Mouse (Mus musculus): ENCODE data around the gene Plppr3. TPM values are rescaled to one million over a fixed set of nuclear protein-coding genes. Genes with fewer than 3 reads are reported as not detected.

The Plppr3 gene
- polyA plus RNA-seq (2012; rRNA removed; ENCODE audit: low replicate concordance), result 6.1 and 11.4 TPM in 2 replicates

DNA sequence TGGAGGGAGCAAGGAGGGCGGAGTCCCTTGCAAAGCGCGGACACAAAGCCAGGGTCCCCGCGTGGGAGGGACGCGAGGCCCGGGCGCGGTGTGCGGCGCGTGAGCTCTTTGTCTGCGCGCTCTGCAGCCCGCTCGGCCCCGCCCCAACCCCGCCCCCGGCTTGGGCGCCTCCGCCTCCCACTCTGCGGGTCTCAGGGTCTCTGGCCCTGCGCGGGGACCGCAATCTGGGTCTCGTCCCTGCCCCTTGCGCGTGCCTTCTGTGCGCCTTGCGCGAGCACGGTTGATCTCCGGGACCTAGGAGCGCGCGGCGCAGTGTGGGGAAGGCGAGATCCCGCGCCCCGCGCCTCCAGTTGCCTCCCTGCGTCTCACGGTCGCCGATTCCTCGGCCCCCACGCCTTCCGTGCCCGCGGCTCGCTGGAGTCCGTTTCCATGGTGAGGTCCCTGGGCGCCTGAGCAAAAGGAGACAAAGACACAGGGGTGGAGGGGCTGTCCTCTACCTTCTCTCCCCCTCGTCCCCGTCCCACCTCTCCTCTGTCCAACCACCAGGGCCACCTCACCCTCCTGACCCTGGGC, at the start of gene Plppr3, which contains the start of gene Prtn3:
Gene Plppr3 (minus strand): TSS at position 345 of the 573 bp plus-strand sequence.
Gene Prtn3 (plus strand): TSS at position 187 of the 573 bp plus-strand sequence.

DNA sequence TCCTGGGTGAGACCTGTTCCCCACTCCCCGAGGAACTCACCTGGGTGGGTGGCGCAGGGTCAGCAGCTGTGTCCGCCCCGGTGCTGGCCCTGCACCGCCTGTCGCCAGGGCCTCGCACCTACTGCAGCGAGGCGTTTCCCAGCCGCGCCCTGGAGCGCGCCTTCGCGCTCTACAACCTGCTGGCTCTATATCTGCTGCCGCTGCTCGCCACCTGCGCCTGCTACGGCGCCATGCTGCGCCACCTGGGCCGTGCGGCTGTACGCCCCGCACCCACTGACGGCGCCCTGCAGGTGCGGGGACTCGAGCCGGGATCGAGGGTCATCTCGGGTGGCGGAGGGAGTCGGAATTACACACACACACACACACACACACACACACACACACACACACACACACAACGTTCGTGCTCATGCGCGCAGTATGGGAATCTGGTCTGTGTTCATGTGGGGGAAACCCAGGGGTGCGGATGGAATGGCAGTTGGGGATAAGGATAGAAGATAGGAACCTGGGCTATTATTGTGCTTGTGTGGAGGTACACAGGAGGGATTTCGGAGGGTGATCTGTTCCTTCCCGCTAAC, 46.6 kb upstream of the Plppr3 start, which contains the start of gene R3hdm4:
Gene R3hdm4 (minus strand): TSS at position 251 of the 578 bp plus-strand sequence.

DNA sequence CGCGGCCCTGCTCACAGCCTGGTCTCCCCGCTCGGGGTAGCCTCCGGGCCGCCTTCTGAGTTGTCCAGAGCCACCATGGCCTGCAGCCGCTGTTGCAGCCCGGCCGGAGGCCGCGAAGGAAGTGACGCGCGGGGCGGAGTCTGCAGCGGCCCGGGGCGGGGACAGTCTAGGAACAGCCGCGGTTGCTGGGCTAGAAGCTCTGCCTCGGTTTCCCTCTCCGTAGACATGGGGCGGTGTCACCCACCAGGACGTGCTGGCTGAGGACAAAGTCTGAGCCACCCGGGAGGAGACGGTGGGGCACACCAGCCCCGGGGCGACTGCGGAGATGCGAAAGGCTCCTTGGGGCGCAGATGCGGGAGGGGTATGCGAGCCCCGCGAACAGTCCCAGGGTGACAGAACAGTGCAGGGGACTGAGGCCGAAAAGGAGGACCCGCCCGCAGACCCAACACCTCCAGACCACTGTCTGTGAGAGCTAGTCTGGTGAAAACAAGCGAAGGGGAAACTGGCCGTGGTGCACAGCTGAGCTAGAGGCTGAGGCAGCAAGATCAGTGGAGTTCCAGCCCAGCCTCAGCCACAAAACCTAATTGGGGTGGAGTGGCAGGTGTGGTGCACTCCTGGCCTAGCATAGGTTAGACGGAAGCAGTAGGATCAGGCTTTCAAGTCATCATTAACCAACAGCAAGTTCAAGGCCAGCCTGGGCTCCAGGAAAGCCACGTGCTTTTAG, 42.5 kb upstream of the Plppr3 start, which contains the start of gene Kiss1r:
Gene Kiss1r (plus strand): TSS at position 164 of the 724 bp plus-strand sequence.

DNA sequence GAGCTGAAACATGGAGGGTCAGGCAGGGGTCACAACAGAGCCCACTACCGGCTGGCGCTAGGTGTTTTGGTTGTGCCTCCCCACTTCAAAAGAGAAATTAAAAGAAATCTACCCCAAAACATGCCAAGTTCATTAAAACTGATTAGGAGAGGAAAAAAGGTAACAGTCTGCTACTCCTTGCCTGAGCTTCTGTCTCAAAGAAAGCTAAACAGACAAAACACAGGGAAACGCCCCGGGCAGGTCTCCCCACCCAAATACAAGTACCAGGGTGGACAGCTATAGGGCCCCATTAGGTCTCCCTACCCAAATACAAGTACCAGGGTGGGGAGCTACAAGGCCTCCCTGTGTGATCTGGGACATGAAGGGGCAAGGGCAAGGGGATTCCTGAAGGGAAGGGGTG, 36.1 kb upstream of the Plppr3 start, which contains the start of gene Gm26602:
Gene Gm26602 (plus strand): TSS at position 301 of the 400 bp plus-strand sequence.

DNA sequence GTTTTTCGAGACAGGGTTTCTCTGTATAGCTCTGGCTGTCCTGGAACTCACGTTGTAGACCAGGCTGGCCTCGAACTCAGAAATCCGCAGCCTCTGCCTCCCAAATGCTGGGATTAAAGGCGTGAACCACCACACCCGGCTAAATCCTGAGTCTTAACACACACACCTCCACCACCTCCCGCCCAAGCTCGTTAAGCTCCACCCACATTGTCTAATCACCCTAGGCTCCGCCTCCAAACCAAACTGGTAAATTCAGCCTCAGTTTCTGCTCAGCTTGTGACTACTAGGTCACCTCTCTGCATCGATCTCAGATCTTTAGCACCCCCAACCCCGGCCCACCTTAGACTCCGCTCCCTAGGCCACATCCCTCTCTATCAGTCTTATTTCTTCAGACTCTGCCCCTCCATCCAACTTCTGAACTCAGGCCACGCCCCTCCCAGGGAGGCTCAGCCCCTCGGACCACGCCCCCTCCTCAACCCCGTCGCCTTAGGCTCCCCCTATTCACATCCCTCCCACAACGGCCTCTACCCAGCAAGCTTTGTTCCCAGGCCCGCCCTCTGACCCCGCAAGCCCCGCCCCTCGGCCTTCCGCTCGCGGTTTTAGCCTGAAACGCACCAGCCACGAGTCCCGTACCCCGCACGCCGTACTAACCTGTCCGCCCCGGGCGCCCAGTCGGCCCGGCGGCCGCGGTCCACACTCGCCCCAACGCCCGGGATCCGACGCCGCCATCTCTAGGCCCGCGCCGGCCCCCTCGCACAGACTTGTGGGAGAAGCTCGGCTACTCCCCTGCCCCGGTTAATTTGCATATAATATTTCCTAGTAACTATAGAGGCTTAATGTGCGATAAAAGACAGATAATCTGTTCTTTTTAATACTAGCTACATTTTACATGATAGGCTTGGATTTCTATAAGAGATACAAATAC, 34.0 kb upstream of the Plppr3 start, which contains the start of gene Med16:
Gene Med16 (minus strand): TSS at position 757 of the 925 bp plus-strand sequence.

DNA sequence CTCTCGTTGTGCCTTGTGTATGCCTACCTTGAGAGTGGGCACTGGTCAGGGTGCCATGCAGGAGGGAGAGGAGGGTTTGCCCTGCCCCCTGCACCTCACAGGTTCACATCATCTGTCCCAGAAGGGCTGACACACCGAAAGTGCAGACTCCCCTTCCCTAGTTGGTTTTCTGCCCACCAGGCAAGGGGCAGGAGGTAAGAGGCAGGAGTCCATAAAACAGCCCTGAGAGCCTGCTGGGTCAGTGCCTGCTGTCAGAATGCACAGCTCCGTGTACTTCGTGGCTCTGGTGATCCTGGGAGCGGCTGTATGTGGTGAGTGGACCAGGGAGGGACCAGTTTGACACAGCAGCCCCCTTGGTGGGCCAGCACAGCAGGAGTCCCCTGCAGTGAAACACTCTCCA, 16.2 kb upstream of the Plppr3 start, which contains the start of gene Cfd:
Gene Cfd (plus strand): TSS at position 184 of the 400 bp plus-strand sequence.

DNA sequence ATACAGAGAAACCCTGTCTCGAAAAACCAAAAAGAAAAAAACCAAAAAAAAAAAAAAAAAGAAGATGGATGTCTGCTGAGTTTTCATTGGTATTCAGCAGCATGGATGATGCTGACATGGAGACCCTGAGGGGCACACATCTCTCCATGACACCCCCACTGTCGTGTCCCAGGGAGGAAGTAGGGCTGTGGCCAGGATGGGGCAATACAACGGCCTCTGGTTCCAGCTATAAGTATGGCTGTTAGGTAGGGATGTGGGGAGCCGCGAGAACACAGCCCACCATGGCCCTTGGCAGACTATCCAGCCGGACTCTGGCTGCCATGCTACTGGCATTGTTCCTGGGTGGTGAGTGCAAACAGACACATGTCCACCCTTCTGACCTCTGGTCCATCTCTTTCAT, 11.6 kb upstream of the Plppr3 start, which contains the start of gene Elane:
Gene Elane (plus strand): TSS at position 194 of the 400 bp plus-strand sequence.

DNA sequence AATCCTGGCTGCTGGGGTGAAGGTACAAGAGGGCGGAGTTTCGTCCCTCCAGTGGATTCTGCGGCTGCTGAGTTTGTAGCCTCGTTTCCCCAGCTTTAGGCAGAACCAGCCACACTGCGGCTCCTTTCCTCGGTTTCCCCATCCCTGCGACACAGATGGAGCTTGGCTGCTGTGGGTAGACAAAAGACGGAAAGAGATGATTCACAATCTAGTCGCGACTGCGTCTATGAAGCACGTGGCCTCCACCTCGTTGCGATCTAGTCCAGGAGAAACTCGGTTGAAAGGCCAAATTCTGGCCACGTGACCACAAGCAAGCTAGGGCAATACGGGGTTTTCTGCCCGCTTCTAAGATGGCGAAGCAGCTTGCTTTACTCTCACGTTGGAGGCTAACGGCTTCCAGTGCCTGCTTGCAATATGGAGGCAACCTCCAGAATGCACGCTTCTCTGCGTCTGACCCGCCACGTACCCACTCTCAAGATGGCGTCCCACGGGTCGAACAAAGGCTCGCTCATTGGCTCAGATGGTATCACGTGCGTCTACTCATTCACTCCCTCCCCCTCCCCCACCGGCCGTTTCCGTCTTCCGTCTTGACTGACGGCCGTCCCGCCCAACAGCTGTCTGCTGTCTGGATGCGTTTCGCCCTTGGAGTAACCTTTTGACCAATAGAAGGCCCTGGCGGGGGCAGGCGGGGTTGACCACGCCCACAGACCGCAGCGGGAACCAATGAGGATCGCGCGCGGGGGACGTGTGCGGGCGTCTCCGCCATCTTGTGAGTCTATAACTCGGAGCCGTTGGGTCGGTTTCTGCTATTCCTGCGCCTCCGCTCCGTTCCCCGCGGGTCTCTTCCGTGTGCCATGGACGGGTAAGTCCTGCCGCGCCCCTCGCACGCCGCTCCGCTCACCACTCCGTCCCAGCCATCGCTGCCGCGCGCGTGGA, 20.3 kb downstream of the Plppr3 start, which contains the start of gene Ptbp1:
Gene Ptbp1 (plus strand): TSS at position 568 of the 936 bp plus-strand sequence.

DNA sequence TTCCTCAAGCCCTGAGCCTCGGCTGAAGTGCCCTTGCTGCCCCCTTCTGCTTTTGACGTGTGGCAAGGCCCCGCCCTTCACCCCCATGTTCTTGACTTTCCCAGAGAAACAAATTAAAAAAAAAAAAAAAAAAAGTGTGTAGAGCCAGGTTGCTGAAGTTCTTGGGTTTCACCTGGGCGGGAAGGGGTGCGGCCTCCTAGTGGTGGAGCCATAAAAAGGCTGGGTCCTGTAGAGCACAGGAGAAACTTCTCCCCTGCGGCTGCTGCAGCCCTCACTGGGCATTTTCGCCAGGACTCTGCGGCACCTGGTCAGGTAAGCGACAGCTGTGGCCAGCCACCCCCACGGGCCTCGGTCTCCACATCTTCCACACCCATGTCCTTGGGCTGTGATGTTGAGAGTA, 53.7 kb downstream of the Plppr3 start, which contains the start of gene Misp:
Gene Misp (plus strand): TSS at position 208 of the 400 bp plus-strand sequence.

Other genes with a start within 250 kb of the Plppr3 start
- 1.3 and 2.5 TPM in 2 replicates for gene Shc2, start 236.7 kb downstream of the Plppr3 start, polyA plus RNA-seq (2012; rRNA removed; ENCODE audit: low replicate concordance)
- gene Odf3l2, start 228.9 kb downstream of the Plppr3 start, polyA plus RNA-seq (2012; rRNA removed; ENCODE audit: low replicate concordance), result not detected in 2 replicates
- 6.5 and 9.9 TPM in 2 replicates for gene Madcam1, start 210.1 kb downstream of the Plppr3 start, polyA plus RNA-seq (2012; rRNA removed; ENCODE audit: low replicate concordance)
- 80.2 and 108 TPM in 2 replicates for gene Tpgs1, start 205.3 kb downstream of the Plppr3 start, polyA plus RNA-seq (2012; rRNA removed; ENCODE audit: low replicate concordance)
- gene Cdc34, start 192.4 kb downstream of the Plppr3 start, polyA plus RNA-seq (2012; rRNA removed; ENCODE audit: low replicate concordance), result 199 and 293 TPM in 2 replicates
- gene Gzmm, start 185.6 kb downstream of the Plppr3 start, polyA plus RNA-seq (2012; rRNA removed; ENCODE audit: low replicate concordance), result 0.37 TPM in 1 of 2 replicates, not detected in the other
- gene Bsg, start 170.1 kb downstream of the Plppr3 start, polyA plus RNA-seq (2012; rRNA removed; ENCODE audit: low replicate concordance), result 528 and 1,060 TPM in 2 replicates
- 8.5 and 24.2 TPM in 2 replicates for gene Hcn2, start 158.0 kb downstream of the Plppr3 start, polyA plus RNA-seq (2012; rRNA removed; ENCODE audit: low replicate concordance)
- gene Polrmt, start 128.1 kb downstream of the Plppr3 start, polyA plus RNA-seq (2012; rRNA removed; ENCODE audit: low replicate concordance), result 47.7 and 62.9 TPM in 2 replicates
- gene Fgf22, start 119.6 kb downstream of the Plppr3 start, polyA plus RNA-seq (2012; rRNA removed; ENCODE audit: low replicate concordance), result not detected in 2 replicates
- 161 and 229 TPM in 2 replicates for gene Rnf126, start 107.7 kb downstream of the Plppr3 start, polyA plus RNA-seq (2012; rRNA removed; ENCODE audit: low replicate concordance)
- gene Fstl3, start 97.4 kb downstream of the Plppr3 start, polyA plus RNA-seq (2012; rRNA removed; ENCODE audit: low replicate concordance), result 11.5 and 11.9 TPM in 2 replicates
- gene Prss57, start 83.7 kb downstream of the Plppr3 start, polyA plus RNA-seq (2012; rRNA removed; ENCODE audit: low replicate concordance), result 0.27 and 0.59 TPM in 2 replicates
- 17.2 and 27.7 TPM in 2 replicates for gene Palm, start 81.1 kb downstream of the Plppr3 start, polyA plus RNA-seq (2012; rRNA removed; ENCODE audit: low replicate concordance)
- gene Misp, start 53.6 kb downstream of the Plppr3 start, polyA plus RNA-seq (2012; rRNA removed; ENCODE audit: low replicate concordance), result 97.3 and 216 TPM in 2 replicates
- 156 and 209 TPM in 2 replicates for gene Ptbp1, start 20.2 kb downstream of the Plppr3 start, polyA plus RNA-seq (2012; rRNA removed; ENCODE audit: low replicate concordance)
- 3.8 and 5.3 TPM in 2 replicates for gene Prtn3, start 158 bp downstream of the Plppr3 start, polyA plus RNA-seq (2012; rRNA removed; ENCODE audit: low replicate concordance)
- not detected in 2 replicates for gene Elane, start 11.6 kb upstream of the Plppr3 start, polyA plus RNA-seq (2012; rRNA removed; ENCODE audit: low replicate concordance)
- gene Cfd, start 16.2 kb upstream of the Plppr3 start, polyA plus RNA-seq (2012; rRNA removed; ENCODE audit: low replicate concordance), result 12.8 and 564 TPM in 2 replicates
- gene Med16, start 34.3 kb upstream of the Plppr3 start, polyA plus RNA-seq (2012; rRNA removed; ENCODE audit: low replicate concordance), result 44.8 and 49.2 TPM in 2 replicates
- gene Gm26602, start 36.2 kb upstream of the Plppr3 start, polyA plus RNA-seq (2012; rRNA removed; ENCODE audit: low replicate concordance), result not detected in 2 replicates
- 5.1 and 5.6 TPM in 2 replicates for gene Kiss1r, start 42.3 kb upstream of the Plppr3 start, polyA plus RNA-seq (2012; rRNA removed; ENCODE audit: low replicate concordance)
- 102 and 133 TPM in 2 replicates for gene R3hdm4, start 46.6 kb upstream of the Plppr3 start, polyA plus RNA-seq (2012; rRNA removed; ENCODE audit: low replicate concordance)
- gene Arid3a, start 52.4 kb upstream of the Plppr3 start, polyA plus RNA-seq (2012; rRNA removed; ENCODE audit: low replicate concordance), result 8.1 and 9.4 TPM in 2 replicates
- 32.5 and 36.7 TPM in 2 replicates for gene Wdr18, start 85.5 kb upstream of the Plppr3 start, polyA plus RNA-seq (2012; rRNA removed; ENCODE audit: low replicate concordance)
- 0.13 TPM in 1 of 2 replicates, not detected in the other for gene Grin3b, start 96.1 kb upstream of the Plppr3 start, polyA plus RNA-seq (2012; rRNA removed; ENCODE audit: low replicate concordance)
- 473 and 724 TPM in 2 replicates for gene Tmem259, start 109.7 kb upstream of the Plppr3 start, polyA plus RNA-seq (2012; rRNA removed; ENCODE audit: low replicate concordance)
- 47.4 and 53.3 TPM in 2 replicates for gene Cnn2, start 114.0 kb upstream of the Plppr3 start, polyA plus RNA-seq (2012; rRNA removed; ENCODE audit: low replicate concordance)
- 22.5 and 27.6 TPM in 2 replicates for gene Abca7, start 121.9 kb upstream of the Plppr3 start, polyA plus RNA-seq (2012; rRNA removed; ENCODE audit: low replicate concordance)
- gene Arhgap45, start 142.0 kb upstream of the Plppr3 start, polyA plus RNA-seq (2012; rRNA removed; ENCODE audit: low replicate concordance), result 16.6 and 28.8 TPM in 2 replicates
- gene Polr2e, start 165.2 kb upstream of the Plppr3 start, polyA plus RNA-seq (2012; rRNA removed; ENCODE audit: low replicate concordance), result 82.1 and 91.1 TPM in 2 replicates
- gene Gpx4, start 172.5 kb upstream of the Plppr3 start, polyA plus RNA-seq (2012; rRNA removed; ENCODE audit: low replicate concordance), result 1,699 and 1,725 TPM in 2 replicates
- gene Sbno2, start 230.9 kb upstream of the Plppr3 start, polyA plus RNA-seq (2012; rRNA removed; ENCODE audit: low replicate concordance), result 63.5 and 95.0 TPM in 2 replicates
- 105 and 121 TPM in 2 replicates for gene Stk11, start 241.2 kb upstream of the Plppr3 start, polyA plus RNA-seq (2012; rRNA removed; ENCODE audit: low replicate concordance)